Mouse (Mus musculus) large intestine, adult 2 months (tissue): ENCODE measurements around the gene Alx1. TPM values are rescaled to one million over a fixed set of nuclear protein-coding genes. Genes with fewer than 3 reads are reported as not detected.

Experiments used
- DNase-seq: peaks from one replicate; pipeline ENCODE4 v3.0.0-alpha.2; 2012; ENCODE audit warnings: low read depth, low spot score
- WGBS: fragments of 180-500 bp; shearing (Covaris S2); methylation state at CpG from one replicate; pipeline ENCODE4 v1.1.7; 2018; 5-methylcytosine and 5-hydroxymethylcytosine counted together
- polyA plus RNA-seq: library from polyadenylated mRNA; depleted of rRNA; stranded (reverse); fragments of >200 nt; gene quantifications from 2 replicates; pipeline ENCODE4 v1.2.3, GENCODE M21; 2012; rRNA removed

Alx1 gene
- not detected in 2 replicates for polyA plus RNA-seq

GRCm38 (mm10) chr10:103029730-103030490, at the start of gene Alx1:
Gene Alx1, minus strand, starts transcription at chr10:103030215.
- WGBS, result 6% methylated on average over 32 of the region's 32 CpGs
- DNase-seq, result no peak

- WGBS, result 70% methylated on average over 2 of the region's 2 CpGs
- DNase-seq, result no peak
Measured at GRCm38 (mm10) chr10:103049593-103049992, 19.6 kb upstream of the Alx1 start.

GRCm38 (mm10) chr10:103046623-103047022, 16.6 kb upstream of the Alx1 start:
- DNase-seq, result no peak
- 37% methylated on average over 3 of the region's 3 CpGs for WGBS

- no peak for DNase-seq
- 29% methylated on average over 2 of the region's 2 CpGs for WGBS
Measured at GRCm38 (mm10) chr10:103045019-103045418, 15.0 kb upstream of the Alx1 start.

GRCm38 (mm10) chr10:103035002-103035640, 5.1 kb upstream of the Alx1 start:
- WGBS, result 5% methylated on average over 14 of the region's 14 CpGs
- no peak for DNase-seq

- WGBS, result 9% methylated on average over 11 of the region's 11 CpGs
- no peak for DNase-seq
Measured at GRCm38 (mm10) chr10:103030931-103031330, 916 bp upstream of the Alx1 start.

DNA sequence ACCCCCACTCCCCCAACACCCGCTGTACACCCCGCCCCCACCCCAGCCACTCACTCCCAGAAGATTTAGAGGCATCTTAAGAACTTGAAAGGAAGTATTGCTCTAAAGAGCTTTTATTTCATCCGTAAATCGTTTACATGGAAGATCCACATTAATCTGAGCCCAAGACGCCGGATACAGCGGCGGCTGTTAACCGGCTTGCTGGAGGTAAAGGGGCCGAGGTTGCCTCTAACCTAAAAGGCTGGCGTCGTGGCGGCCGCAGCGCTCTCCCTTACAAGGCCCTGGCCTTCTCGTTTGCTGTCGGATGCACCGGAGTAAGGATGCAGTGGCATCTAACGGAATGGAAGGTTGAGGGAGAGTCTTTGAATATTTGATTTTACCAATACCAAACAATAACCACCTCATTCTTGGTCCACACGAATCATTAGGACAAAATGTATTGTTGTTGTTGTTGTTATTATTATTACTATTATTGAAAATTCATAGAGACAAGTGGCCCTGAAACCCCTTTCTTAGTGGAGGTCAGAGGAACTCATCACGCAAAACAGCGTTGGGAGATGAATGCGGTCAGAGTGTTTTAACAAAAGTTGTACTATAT, 784 bp downstream of the Alx1 start:
- 5% methylated on average over 23 of the region's 23 CpGs for WGBS
- no peak for DNase-seq

GRCm38 (mm10) chr10:103028253-103029131, 1.5 kb downstream of the Alx1 start:
- no peak for DNase-seq
- 2% methylated on average over 50 of the region's 50 CpGs for WGBS

DNA sequence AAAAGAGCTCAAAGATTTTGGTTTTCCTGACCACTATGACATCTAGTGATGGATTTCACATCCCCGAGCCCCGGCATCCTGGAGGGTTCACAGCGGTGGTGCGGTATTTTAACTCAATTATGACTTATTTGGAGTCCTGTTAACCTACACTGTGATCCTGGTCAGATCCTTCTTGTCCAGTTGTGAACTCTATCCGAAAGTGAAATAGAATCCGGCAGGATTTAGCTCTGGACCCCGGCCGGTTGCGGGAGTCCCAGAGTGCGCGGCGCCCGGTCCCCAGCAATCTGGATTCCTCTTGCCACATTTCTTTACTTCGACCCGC, 2.1 kb downstream of the Alx1 start:
- 5% methylated on average over 15 of the region's 15 CpGs for WGBS
- no peak for DNase-seq

DNA sequence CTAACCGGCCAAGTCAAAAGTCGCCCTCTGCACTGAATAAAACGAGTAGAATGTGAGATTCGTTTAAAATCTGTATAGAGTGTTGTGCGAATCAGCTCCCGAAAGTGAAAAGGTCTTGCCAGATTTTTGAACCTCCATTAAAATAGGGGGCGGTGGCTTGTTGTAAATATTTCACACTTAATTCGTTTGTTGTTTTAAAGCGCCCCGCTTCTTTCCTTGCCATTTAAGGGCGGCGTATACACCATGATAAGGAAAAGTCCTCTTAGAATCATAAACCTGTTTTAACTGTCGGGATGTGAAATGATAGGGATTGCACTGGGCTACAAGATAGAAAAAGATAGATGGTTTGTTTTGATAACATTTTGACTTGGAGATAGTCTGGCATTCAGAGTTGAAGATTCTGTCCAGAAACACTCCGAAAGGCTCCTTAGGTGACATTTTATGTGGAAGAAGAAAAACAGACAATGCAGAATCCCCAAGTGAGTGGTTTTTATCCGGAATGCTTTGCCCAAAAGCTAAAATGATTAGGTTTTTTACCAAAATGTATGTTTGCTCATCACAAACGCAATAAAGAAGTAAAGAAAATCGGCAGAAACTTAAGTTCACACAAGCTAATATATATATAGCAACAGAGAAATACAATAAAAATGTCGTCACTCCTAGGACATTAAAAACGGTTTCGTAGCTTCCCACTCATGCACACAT, 2.6 kb downstream of the Alx1 start:
- 6% methylated on average over 20 of the region's 20 CpGs for WGBS
- DNase-seq, result no peak

GRCm38 (mm10) chr10:103026636-103027225, 3.3 kb downstream of the Alx1 start:
- WGBS, result 5% methylated on average over 17 of the region's 17 CpGs
- no peak for DNase-seq

- 48% methylated on average over 2 of the region's 2 CpGs for WGBS
- DNase-seq, result no peak
Measured at GRCm38 (mm10) chr10:103002556-103002955, 27.5 kb downstream of the Alx1 start.

GRCm38 (mm10) chr10:103000902-103001301, 29.1 kb downstream of the Alx1 start:
- WGBS, result 31% methylated on average over 8 of the region's 8 CpGs
- DNase-seq, result no peak

GRCm38 (mm10) chr10:102999584-102999983, 30.4 kb downstream of the Alx1 start:
- DNase-seq, result no peak

GRCm38 (mm10) chr10:102975106-102975505, 54.9 kb downstream of the Alx1 start:
- 70% methylated on average over 5 of the region's 5 CpGs for WGBS
- no peak for DNase-seq

GRCm38 (mm10) chr10:102959602-102960001, 70.4 kb downstream of the Alx1 start:
- 90% methylated on average over 2 of the region's 2 CpGs for WGBS
- no peak for DNase-seq
